In the genomic region with DNA sequence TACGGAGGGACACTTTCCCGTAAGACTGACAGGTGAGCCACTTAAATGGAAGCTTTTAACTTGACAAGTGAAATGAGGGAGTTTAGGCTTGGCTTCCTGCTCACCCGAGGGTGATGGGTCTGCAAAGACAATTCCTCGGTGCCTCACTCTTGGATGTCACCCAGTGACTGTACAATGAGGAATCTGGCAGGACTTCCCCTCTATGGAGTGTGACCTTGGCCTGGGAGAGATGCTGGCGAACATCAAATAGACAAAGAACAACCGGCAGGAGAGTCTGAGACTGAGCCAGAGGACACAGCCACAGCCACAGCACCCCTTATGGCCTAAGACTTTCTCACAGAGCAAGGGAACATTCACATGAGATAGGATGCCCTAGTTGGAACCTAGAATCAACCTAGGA, we compare ENCODE assay signal across 26 mouse cellular contexts.
A peak's percentile ranks its signal among the peaks of the same experiment; 100 is the strongest.
DNase-seq lines count a peak whose midpoint lies in the region; ATAC-seq and TF ChIP-seq lines count a peak whose summit lies in the region.
"Had no signal": no experiment of that assay in that cellular context is flagged by ENCODE, and none has a peak within 500 bp of the region (broad histone marks: within the 10 kb centered on the region; RNA-seq: fewer than 3 reads in every experiment).

No protein-coding gene starts in this region.

- no peak overlapping the region for H3K4me2 ChIP-seq in heart, postnatal 0 days (ENCODE audit: low read depth, low read length)
- H3K4me2 ChIP-seq: embryonic facial prominence, embryonic 12.5 days; hindbrain, embryonic 14.5 days; liver, embryonic 11.5 days; lung, embryonic 15.5 days; neural tube, embryonic 12.5 days had no signal

- H3K27me3 ChIP-seq in heart, postnatal 0 days (ENCODE audit: control insufficient read depth, insufficient read depth, low read length), result no peaks in the 10 kb centered on the region
- H3K27me3 ChIP-seq: embryonic facial prominence, embryonic 12.5 days; lung, embryonic 15.5 days; neural tube, embryonic 12.5 days; Patski had no signal

- no peaks in the 10 kb centered on the region for H3K4me1 ChIP-seq in heart, postnatal 0 days (ENCODE audit: control insufficient read depth, insufficient read depth)
- H3K4me1 ChIP-seq: embryonic facial prominence, embryonic 12.5 days; limb, embryonic 10.5 days; neural tube, embryonic 12.5 days had no signal

- intact Hi-C loops in heart, postnatal 36 days (cut with DNase I), result loop anchor here (5.0 kb wide), 1 partner anchor 89 kb away; no protein-coding TSS in a partner anchor

- no peaks in the 10 kb centered on the region for H3K36me3 ChIP-seq in heart, postnatal 0 days (replicated peaks; ENCODE audit: control insufficient read depth, insufficient read depth, low read length)
- H3K36me3 ChIP-seq: lung, embryonic 15.5 days had no signal

- no peak overlapping the region for H3K4me3 ChIP-seq in heart, postnatal 0 days (ENCODE audit: low read depth, low read length)
- H3K4me3 ChIP-seq: embryonic facial prominence, embryonic 12.5 days; erythroblast, embryonic 14.5 days; left cerebral cortex, adult 2 months; limb, embryonic 10.5 days; lung, embryonic 15.5 days; neural tube, embryonic 12.5 days had no signal

- H3K27ac ChIP-seq in heart, postnatal 0 days (ENCODE audit: low read depth), result no peak overlapping the region
- H3K27ac ChIP-seq: embryonic facial prominence, embryonic 12.5 days; hindbrain, embryonic 14.5 days; left cerebral cortex, adult 2 months; limb, embryonic 10.5 days; lung, embryonic 15.5 days; neural tube, embryonic 12.5 days had no signal

- no peak for TF ChIP-seq CTCF in heart, postnatal 0 days (IDR thresholded peaks at IDR 0.05; ENCODE audit: low read depth)

- no peak overlapping the region for H3K9ac ChIP-seq in heart, postnatal 0 days (replicated peaks; ENCODE audit: low read depth, low read length)
- H3K9ac ChIP-seq: embryonic facial prominence, embryonic 12.5 days; hindbrain, embryonic 14.5 days; lung, embryonic 15.5 days; neural tube, embryonic 12.5 days had no signal

- no peaks in the 10 kb centered on the region for H3K9me3 ChIP-seq in heart, postnatal 0 days (replicated peaks; ENCODE audit: control insufficient read depth, low read length)
- H3K9me3 ChIP-seq: embryonic facial prominence, embryonic 12.5 days; limb, embryonic 10.5 days; lung, embryonic 15.5 days; neural tube, embryonic 12.5 days had no signal

- no peak for TF ChIP-seq EP300 in heart, postnatal 0 days (IDR thresholded peaks at IDR 0.05; ENCODE audit: low read depth)

- peak; percentile 44; the same call in 1 of the 2 replicates for ATAC-seq in heart, postnatal 0 days (ENCODE audit: insufficient read depth, low read depth)
- ATAC-seq: activated CD4-positive, CD25-positive, alpha-beta regulatory T cell, adult 4 months; forebrain, embryonic 14.5 days; intestine, embryonic 16.5 days; Patski had no signal

- DNase-seq in adrenal gland, adult (ENCODE audit: inconsistent age in 2 of 2, low spot score in 1 of 2), result peak; percentile 52 to 79
- DNase-seq in adrenal gland, postnatal 4 days (ENCODE audit: low spot score in 2 of 2), result no peak
- no peak for DNase-seq in heart, postnatal 0 days (ENCODE audit: low spot score)
- DNase-seq in heart, postnatal 36 days, result no peak
- DNase-seq in adrenal gland, postnatal 14 days, result peak; percentile 54
- peak; percentile 57 for DNase-seq in lung, postnatal 25 days (ENCODE audit: low spot score)
- DNase-seq in c-Kit-positive CD71-positive TER-119-positive erythroid progenitor cells, embryonic 14.5 days (ENCODE audit: low spot score), result no peak
- no peak for DNase-seq in neural tube, embryonic 10.5 days (ENCODE audit: extremely low spot score, low spot score)
- DNase-seq: cerebellum, adult 18-20 months; gastrocnemius, postnatal 25 days; kidney, postnatal 36 days; layer of hippocampus, adult 9-11 months; right cerebral cortex, adult 18-20 months; thymus, postnatal 25 days had no signal

- 28% methylated on average over 6 of the region's 6 CpGs for WGBS in heart, postnatal 0 days

Comparison
In these comparisons a context has a peak if more than half of its experiments do, and no peak if none do; other contexts are left out.
1. DNase-seq: peak in adrenal gland, adult (2 of 2), adrenal gland, postnatal 14 days (single experiment) and lung, postnatal 25 days (single experiment); none in adrenal gland, postnatal 4 days (0 of 2), heart, postnatal 0 days (single experiment), heart, postnatal 36 days (0 of 2), c-Kit-positive CD71-positive TER-119-positive erythroid progenitor cells, embryonic 14.5 days (single experiment) and neural tube, embryonic 10.5 days (single experiment).